Mouse (Mus musculus) kidney, postnatal 14 days (tissue): ENCODE results near the gene Ngfr.

Experiments
- DNase-seq: peaks from one replicate; pipeline ENCODE4 v3.0.0; 2022; ENCODE audit warnings: mixed read lengths

Gene Ngfr

DNA sequence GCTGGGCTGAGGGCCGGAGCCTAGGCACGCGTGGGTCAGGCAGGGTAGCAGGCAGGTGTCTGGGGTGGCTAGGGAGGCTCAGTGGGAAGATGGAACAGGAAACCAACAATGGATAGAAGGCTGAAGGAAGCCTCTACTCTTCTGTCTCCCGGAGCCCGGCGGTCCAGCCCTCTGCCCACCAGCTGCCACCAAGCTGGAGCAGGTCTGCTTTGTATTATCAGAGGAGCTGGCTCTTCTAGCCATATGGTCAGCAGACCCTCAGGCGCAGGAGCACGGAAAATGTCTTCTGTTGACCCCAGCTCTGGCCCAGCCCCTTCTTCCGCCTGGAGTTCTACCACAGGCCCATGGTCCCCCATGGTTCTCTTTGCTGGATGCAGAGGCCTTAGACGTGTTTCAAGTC is 22.2 kb downstream of the Ngfr start:
- DNase-seq = no peak

DNA sequence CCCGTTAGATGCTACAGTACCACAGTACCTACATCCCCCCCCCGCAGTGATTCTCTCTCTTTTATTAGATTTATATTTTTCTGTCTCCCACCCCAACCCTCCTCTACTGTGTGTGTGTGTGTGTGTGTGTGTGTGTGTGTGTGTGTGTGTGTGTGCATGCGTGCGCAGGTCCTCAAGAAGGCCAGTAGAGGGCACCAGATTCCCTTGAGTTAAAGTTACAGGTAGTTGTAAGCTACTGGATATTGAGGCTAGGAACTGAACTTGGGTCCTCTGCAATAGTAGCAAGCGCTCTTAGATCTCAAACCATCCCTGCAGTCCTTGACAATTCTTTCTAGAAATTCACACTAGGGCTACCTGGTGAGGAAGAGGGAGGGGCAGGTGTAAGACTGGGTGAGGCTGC is 23.7 kb downstream of the Ngfr start:
- DNase-seq = no peak

DNA sequence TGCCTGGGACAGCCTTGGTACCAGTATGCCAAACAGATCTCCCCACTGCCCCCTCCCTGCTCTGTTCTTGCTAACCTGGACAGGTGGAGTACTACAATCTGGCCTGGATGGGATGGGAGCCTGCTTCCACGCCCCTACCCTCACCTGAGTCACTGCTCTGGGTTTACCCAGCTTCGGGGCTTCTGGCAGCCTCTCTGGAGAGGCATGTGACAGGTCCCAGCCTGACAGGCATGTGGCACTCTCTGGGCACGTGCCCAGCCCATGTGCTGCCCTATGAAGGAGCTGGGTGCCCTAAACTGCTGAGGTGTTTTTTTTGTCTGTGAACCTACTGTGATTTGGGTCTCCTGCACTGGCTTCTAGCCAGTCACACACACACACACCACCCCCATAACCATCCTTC is 26.8 kb downstream of the Ngfr start:
- DNase-seq = peak; percentile 45

DNA sequence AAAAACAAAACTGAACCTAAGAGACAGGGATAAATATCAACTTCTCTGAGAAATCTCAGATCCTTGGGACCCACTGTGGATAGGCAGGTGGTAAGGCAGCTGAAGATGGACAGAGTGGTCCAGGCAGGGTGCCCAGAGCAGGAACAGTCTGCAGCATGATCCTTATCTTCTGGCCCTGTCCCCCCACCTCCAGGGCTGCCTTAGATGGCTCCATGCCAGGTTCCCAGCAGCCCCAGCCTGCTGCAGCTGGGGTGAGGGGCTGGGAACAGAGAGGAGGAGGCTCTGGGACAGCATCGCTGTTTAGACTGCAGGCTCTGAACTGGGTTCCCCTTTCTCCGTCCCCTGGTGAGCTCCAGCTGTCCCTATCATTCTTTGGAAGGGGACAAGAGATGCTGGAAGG is 27.8 kb downstream of the Ngfr start:
- no peak for DNase-seq

DNA sequence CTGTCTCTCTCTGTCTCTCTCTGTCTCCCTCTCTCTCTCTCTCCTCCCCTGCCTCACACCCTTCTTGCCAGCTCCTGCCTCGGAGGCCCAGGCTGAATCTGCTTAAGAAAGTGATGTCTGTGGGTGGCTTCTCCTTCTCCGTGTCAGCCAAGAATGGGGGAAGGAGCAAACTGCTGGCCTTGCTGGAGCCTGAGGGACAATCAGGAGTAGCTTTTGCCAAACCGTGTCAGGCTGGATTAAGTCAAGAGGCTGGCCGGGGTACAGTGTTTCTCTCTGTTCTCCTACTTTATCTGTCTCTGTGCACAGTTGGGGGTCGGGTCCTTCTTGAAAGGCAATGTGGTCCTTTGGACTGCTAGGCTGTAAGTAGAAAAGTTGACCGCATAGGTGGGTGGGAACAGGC is 29.8 kb downstream of the Ngfr start:
- DNase-seq = no peak

DNA sequence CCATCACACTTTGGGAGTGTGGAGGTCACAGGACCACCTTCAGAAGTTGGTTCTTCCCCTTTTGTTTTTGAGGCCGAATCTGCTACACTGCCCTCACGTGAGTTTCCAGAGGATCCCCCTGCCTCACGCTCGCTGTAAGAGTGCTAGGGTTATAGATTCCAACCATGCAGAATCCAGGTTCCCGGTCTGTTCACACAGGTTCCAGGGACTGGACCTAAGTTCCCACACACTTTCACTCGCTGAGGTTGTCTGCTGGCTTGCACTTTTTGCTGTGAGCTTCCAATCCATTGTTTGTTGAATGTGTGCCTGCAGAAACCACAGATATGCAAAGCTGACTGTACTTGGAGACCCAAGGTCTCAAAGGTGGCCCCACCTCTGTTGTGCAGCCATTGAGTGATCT is 30.5 kb downstream of the Ngfr start:
- no peak for DNase-seq

DNA sequence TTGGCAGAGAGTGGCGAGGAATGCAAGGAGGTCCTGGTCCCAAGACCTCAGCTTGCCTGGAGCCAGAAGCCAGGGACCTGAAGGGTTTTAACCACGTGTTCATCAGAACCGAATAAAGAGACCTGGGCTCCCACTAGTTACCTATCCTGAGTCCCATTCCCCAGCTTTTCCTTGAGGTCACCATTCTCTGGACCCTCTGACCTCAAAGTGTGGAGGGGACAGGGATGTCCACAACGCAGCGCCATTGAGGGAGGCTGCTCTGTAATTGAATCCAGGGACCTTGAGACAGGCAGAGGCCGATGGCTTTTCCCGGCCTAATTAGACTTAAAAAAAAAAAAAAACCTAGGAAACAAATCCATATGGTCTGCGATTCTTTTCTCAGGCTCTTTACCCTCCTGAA is 32.3 kb downstream of the Ngfr start:
- no peak for DNase-seq

DNA sequence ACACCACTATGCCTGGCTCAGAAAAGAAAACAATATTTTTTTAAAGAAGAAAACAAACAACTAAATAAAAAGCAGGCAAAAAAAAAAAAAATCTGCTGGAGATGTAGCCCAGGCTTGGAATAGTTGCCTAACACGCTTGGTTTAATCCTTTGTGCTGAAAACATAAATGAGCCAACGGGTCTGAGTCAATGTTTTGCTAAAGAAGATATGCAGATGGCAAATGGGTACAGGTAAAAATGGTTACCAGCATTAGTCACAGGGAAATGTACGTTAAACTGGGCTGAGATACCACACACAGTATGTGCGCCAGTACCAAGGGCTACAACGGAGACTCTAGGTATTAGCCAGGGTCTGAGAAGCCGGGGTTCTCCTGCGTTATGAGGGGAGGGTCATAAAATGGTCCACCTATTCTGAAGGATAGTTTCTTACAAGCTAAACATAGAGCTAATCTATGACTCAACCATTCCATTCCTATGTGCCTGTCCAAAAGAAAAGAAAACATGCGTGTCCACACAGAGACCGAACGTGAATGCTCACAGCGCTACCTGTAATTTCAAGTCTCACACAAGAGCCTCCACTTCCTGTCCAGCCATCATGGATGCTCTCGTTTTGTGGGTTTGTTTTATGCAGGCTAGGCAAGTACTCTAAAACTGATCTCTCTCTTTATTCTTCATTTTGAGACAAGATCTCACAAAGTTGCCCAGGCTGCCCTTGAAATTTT is 37.1 kb downstream of the Ngfr start:
- no peak for DNase-seq

DNA sequence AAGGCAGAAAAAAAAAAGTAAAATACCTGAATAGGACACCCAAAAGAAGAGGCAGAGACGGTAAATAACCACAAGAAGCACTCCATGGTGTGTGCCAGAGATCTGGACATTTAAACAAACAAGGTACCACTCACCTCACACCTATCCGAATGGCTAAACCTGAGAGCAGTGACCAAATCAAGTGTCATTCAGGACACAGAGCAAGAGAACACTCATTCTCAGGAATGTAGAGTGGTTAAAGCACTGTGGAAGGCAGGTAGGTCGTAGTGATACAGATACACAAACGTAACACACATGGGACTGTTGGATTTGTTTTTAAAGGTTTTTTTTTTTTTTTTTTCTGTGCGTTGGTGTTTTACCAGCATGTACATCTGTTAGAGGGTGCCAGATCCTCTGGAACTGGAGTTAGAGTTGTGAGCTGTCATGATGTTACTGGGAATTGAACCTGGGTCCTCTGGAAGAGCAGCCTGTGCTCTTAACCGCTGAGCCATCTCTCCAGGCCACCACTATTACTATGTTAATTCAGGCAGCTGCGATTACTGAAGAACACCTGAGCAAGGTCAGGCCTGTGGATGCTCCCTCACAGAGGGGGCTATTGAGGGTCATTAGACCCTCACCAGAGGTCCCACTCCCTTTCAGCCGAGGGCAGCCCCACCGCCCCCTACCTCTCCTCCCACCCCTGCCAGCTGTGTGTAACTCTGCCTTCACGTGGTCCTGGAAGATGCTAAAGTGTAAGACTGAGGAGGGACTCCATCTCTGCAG is 41.3 kb downstream of the Ngfr start:
- no peak for DNase-seq

DNA sequence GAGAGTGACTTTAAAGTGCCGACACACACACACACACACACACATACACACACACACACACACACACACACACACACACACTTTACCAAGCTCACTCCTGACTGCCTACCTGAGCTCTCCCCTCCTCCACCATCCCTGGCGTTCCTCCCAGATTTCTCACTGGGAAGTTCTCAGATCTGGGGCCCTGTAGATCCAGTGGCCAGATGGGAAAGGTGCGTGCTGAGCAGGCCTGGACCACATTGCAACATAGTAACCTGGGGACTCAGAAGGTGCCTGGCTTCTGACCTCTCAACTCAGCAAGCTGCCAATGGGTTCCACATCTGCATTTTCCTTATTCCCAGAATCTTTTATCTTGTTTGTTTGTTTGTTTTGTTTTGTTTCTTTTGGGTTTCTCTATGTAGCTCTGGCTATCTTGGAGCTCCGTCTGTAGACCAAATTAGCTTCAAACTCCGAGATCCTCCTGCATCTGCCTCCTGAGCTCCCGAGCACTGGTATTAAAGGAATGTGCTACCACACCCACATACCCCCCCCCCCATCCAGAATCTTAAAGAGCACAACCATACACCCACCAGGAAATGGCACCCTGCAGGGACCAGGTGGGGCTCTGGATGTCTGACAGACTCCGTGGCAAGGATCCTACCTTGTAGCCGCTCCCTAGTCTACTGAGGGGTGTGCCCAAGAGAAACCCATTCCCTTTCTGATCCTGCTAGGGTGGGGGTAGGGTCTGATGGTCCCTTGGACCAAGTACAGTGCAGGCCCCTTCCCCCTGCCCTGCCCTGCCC is 42.8 kb downstream of the Ngfr start:
- no peak for DNase-seq

DNA sequence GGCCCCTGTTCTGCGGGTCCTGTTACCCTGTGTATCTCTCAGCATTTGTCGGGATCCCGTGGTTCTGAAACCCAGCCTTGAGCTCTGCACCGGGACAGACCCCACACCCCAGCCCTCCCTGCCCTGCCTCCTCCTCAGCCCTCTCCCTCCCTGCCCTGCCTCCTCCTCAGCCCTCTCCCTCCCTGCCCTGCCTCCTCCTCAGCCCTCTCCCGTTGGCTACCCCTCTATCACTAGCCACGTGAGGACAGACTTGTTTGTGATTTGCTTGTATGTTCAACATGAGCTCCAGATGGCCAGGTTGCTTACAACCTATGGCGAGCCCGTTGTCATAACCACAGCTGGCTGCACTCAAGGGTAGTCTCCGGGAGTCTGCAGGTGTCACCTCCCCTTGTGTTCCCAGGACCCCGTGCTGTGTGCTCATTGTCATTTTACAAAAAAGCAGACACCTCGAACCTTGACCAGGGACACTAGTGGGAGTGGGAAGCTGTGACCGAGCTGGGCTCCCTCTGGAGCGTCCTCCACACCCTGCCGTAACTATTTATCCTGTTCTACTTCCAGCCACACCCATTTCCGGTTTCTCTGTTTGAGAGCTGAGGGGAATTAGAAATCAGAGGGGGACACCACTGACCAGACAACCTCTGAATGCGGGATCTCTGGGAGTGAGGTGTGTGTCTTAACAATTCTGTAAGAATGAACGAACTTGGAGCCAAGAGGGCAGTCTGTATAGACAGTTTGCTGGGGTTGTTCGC is 46.7 kb downstream of the Ngfr start:
- DNase-seq = no peak

DNA sequence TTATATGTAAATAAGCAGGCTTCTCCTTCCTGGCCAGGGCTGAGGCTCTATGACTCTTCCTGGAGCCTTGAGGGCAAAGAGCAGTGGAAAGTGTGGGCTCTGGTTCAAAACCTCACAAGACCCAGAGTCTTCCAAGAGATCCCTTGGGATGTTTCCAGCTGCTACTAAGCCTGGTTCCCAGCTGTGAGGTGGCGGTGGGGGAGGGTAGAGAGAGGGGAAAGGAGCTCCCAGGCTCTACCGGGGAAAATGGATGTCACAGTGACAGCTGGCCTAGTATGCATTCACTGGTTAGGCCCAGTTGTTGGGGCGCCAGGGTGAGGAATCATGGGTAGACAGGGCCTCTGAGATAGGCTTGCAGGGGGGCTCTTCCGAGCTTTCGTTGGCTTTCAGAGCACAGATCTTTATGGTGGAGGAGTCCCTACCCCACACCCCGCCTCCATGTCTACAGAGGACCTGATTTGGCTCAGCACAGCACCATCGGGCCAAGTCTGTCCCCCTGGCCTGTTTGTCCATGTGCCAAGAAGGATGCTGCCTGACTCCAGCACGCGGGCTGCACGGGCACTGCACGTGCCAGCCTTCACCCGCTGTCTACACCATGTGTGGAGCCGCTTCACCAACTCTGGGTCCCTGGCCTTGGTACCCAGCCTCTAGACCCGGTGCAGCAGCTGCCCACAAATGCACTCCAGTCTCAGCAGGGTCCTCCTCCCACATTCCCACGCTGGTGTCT is 49.0 kb downstream of the Ngfr start:
- DNase-seq = peak; percentile 38

DNA sequence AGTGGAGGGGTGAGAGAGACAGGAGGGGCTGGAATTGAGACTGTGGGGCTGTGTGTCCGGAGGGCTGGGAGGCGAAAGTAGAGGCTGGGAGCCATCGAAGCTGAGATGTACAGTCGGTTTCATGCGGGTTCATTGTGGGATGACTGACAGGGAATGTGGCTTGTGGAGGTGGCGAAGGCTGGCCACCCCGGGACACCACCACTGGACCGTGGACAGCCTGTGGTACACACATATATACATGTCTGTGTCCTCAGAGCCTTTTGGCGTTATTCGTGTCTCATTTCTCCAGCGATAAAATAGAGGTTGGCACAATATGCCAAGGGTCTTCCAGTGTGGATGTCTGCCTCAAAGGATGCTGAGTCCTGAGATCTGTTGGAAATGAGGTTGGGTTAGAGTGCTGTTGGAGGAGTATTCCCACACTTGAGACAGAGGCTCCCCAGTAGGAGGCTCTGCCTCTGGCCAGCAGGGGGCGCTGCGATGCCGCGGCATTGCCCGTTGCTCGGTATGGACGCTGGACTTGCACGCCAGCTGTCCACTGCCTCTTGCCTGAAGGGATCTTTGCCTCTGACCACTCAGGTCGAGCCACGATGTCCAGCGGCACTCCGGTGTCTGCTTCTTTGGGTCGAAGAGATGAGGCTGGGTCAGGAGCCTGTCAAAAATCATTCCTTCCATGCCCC is 53.9 kb downstream of the Ngfr start:
- peak; percentile 91 for DNase-seq

DNA sequence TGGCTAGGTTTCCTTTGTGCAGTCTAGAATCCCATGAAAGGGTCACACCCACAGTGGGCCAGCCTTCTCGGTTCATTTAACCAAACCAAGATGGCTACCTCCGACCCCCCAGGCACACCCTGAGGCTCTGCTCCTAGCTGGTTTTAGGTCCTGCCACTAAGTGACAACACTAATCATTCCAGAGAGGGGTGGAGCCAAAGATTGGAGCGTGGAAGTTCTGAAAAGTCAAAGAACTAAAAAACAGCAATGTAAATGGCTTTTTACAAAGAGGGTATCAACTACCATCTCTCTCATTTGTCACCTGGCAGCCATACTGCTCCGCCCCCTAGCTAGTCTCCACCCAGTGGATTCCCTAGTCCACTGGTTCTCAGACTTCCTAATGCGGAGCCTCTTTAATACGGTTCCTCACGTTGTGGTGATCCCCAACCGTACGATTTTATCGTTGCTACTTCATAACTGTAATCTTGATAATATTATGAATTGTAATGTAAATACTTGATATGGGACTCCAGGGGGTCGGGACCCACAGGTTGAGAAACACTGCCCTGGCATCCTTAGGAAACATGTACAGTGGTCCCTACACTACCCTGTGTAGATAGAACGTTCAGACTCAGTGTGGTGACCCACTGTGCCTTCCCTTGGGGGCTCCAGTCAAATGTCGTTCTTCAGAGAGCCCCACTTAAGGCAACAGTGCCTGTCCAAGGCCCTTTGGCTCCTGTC is 55.0 kb downstream of the Ngfr start:
- no peak for DNase-seq

DNA sequence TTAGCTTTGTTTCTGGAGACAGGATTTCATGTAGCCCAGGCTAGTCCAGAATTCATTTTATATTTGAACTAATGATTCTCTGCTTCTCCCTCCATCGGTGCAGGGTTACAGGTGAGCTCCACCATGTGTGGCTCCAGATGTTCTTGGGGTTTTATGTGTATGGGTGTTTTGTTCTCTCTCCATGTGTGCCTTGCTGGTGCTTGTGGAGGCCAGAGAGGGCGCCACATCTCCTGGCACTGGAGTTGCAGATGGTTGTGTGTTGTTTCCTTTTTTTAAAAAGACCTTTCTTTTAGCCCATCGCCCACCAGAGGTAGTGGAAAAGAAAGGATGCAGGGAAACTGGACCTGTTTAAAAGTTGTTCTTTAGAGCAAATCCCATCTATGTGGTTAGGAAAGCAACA is 59.3 kb downstream of the Ngfr start:
- DNase-seq = no peak

DNA sequence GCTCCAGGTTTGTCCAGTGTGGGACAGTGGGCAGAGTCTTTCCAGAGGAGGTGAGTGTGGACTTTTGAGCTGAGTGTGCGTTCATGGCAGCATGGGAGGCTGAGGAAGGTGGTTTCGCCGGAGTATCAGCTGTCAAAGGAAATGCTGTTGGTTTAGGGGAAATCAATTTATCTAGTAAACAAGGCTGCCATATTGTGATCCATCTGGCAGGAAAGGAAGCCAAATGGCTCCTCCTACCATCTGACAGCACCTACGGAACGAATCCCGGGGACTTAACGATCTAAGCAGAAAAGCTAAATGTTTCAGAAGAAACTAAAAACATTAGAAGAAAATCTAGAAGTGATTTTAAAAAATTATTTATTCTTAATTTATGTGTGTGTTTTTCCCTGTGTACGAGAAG is 60.2 kb downstream of the Ngfr start:
- no peak for DNase-seq

DNA sequence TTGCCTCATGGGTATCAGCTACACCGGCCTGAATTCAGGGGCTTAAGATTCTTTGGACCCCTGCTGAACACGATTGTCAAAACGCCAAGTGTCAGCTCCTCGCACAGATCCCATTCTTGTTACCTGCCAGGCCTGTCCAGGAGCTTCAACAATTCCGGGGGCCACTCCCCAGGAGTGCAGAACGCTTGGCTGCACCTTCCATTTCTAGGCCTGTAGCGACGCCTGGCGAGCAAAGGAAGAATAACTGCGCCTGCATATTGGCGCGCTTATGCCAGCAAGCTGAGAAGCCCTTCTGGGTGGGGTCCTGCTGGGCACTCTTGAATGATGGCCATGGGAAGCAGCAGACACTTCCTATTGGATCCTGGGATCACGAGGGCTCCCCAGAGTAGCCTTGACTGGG is 66.0 kb downstream of the Ngfr start:
- DNase-seq = peak; percentile 81

DNA sequence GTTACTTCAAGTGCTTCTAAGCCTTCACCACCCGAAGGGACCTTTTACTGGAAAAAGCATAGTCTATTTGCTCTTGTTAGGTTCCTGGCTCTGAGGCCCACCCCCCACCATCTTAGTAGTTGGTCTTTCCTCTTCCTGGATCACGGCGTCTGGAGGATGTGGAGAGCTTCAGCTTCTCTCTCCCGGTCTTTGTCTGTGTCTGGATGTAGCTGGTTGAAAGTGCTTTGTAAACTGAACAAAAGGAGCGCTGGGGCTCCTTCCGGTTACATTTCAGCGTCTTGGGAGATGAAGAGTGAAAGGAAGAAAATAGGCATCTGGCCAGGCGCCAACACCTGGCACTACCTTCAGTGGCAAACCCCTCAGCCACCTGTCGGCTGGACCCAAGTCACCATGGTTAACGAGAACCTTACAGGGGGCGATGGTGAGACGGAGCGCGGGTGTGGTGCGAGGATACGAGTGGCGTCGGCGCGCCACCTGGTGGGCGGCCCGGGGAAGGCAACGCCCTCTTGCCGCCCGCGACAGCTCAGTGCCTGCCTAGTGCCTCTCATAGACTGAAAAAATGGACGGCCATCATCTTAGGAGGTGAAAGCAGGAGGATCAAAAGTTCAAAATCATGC is 67.0 kb downstream of the Ngfr start:
- DNase-seq = peak; percentile 92

DNA sequence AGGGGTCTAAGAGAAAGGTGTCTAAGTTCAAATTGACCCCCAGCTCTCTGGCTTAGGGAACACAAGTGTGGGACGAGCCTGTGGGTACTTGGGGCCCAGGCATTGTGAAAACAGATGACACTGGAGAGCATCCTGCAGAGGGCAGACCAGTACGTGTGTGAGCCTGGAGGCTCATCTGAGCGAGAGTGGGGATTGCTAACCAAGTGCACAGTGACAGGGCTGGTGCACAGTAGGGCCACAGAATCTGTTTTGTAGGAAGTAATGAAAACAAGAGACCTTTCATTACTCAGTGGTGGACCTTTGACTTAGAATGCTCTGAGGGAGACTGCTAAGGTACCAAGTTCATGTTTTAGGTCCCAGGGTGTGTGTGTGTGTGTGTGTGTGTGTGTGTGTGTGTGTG is 67.5 kb downstream of the Ngfr start:
- DNase-seq = no peak

DNA sequence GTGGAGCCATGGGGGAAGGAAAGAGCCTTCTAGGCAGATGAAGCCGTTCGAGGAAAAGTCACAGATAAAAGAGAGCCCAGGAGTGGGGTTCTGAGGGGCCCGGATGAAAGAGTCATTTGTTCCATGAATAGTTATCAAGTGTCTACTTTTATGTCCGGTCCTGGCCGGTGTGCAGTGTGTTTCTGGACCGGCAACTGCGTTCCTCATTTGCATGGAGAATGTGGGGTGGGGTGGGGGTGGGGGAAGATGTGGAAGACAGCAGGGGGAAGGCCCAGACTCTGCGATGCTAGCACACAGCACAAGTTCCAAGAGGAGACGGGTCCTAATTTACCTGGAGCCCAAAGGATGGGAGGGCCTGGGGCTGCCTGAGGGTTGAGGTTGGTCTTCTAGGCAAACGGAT is 68.2 kb downstream of the Ngfr start:
- no peak for DNase-seq
